Mouse (Mus musculus) heart, adult 8-10 months (tissue): ENCODE data around the gene Pla2g4a. TPM values are rescaled to one million over a fixed set of nuclear protein-coding genes. Genes with fewer than 3 reads are reported as not detected.
A peak's percentile ranks its signal among the peaks of the same experiment; 100 is the strongest.

Experiments
- DNase-seq: peaks from one replicate; pipeline ENCODE4 v3.0.0; 2022; ENCODE audit warnings: low spot score
- total RNA-seq, 4 experiments: library from RNA; stranded (reverse); gene quantifications; 2 replicates each; pipeline ENCODE4 v1.2.4; 2022

Gene Pla2g4a
- total RNA-seq, result 1 to 10 TPM; 2.5 to 4.5 (median 2.9) TPM

DNA sequence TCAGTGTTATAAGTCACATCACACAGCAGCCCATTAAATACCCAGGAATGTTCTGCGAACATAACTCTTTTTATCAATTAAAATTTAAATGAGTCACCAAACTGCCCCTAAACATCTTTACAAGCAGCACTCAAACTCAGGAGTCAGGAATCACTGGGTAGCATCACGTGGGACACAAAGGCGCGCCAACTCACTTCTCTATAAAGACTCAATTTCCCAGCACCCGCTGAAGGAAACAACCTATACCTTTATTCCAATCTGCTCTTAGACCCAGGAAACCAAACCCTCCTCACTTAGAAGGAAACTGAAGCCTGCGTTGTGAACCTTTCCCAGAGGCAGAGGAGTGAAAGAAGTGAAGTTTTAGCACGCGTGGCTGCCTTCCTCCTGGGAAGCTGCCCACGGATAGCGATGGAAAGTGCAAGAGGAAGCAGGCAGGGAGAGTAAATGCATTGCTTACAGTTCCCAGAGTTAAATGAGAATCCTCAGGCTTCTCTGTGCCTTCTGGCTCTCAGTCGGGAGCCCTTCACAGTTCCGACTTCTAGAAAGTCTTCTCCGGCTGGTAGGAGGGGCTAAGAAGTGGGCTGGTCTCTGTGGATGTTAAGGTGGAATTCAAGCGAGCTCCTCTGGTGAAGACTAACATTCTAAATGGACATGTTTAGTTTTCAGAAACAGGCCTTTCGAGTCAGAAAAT is at the start of gene Pla2g4a:
TSS of gene Pla2g4a (minus strand) at position 557 of the 691 bp plus-strand sequence.
- DNase-seq, result peak; percentile 45

DNA sequence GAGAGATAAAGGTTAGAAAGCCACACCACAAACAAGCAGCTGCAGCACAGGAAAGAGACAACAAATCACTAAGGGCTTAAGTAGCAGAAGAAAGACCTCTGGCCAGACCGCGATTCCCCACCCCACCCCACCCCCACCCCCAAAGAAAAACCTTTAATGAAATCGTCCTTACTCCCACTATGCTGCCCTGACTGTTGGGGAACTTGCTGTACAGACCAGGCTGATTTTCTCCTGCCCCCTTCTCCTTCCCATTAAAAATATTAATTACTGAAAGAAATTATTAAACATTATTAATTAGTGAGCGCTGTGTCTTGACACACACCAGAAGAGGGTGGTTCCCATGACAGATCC is 49.5 kb upstream of the Pla2g4a start:
- DNase-seq, result no peak

DNA sequence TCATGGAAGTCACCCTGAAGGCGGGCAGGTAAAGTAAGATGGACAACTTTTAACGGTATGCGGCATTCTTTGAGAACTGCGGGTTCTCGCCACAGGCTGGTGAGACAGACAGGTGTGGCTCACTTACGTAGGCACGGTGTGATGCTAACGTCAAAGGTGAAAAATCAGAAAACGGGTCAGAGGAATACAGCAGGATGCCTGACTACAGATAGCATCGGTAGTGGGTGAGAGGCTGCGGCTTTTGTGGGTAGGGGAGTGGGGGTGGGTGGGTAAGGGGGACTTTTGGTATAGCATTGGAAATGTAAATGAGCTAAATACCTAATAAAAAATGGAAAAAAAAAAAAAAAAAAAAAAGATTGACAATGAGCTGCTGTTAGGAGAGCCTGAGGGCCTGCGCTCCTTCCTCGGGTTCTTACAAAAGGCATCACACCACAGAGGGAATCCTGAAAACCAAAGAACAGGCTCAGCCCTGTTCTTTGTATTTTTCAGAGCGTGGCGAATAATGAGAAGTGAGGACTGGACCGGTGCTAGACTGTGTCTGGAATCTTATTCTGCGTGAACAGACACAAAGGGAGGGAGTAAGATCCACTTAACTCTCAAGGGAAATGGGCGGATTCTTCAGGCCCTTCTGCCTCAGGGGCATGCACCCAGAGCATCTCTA is 49.0 kb upstream of the Pla2g4a start:
- no peak for DNase-seq

DNA sequence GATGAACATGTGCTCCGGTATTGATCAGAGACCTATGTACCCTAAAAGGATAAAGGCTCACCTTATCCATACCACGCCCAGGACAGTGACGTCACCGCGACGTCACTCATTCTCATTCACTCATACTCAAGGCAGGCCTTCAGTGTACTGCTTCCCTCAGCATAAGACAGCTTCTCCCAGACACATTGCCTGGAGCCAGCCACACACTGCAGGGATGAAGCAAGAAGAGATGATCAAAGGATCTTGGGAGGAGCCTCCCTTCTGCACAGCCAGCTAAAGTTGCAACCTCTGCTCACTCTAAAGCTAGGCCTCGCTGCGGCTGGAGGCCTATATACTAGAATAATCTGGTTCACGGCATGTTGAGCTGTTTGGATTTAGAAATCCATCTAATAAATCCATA is 48.0 kb upstream of the Pla2g4a start:
- DNase-seq, result no peak

DNA sequence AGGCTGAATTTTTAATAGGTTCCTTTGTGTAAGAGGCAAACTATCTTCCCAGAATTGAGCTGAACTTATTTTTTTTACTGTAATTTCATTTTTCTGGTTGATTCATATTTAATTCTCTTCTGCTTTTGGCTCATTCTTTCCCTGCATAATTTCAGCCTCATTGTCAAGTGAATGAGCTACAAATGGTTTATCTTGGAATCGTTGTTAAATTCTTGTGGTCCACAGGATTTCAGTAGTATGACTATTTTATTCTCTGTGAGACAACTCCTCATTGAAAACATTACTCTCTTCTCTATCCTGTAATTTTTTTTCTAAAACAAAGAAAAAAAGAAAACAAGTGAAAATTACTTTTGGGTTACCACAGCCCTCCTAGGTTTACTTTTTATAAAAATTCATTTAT is 14.5 kb upstream of the Pla2g4a start:
- DNase-seq, result no peak

DNA sequence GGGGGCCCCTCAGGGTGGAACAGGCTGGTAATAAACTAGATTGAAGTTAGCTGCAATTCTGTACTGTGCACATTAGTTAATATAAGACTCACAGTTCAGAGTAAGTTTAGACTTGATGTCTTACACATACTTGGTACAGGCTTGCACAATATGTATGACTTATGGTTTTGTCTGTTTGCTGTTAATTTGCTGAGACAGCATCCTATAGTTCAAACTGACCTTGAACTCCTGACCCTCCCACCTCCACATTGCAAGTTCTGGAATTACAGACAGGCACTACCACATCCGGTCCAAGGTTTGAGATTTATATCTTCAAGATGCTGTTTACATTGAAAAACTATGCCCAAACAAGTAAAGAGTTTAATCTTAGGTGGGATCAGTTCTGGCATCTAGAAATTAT is 4.7 kb upstream of the Pla2g4a start:
- DNase-seq, result no peak

DNA sequence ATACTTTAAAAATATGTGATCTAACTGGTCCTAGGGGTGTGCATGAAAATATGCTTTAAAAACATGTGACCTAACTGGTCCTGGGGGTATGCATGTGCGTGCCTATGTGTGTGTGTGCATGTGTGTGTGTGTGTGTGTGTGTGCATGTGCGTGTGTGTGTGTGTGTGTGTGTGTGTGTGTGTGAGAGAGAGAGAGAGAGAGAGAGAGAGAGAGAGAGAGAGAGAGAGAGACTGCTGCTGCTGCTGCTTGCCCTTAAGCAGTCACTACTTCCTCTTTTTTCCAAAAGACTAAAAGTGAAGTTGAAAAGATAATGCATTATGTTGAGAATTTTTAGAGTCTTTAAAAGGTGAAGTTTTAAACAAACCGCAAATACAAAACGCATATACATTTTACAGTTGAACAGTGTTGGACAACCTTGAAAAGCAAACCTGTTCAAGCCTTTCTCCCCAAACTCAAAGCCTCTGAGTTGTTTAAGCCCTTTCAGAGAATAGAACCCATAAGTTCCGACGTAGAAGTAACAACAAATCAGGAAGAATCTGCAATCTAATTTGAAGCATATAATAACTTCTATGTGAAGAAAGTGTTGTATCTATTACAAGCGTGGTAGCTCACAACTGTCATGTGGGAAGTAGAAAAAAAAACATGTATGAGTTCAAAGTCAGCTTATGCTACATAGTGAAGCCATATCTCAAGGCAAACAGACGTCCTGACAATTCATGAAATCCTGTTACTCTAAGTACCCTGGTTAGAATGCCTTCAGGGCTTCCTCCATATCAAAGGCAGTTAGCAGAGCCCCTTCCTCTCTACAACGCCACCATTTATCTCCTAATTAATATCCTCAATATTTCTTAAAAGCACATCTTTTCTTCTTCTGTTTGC is 574 bp upstream of the Pla2g4a start:
- DNase-seq, result no peak

DNA sequence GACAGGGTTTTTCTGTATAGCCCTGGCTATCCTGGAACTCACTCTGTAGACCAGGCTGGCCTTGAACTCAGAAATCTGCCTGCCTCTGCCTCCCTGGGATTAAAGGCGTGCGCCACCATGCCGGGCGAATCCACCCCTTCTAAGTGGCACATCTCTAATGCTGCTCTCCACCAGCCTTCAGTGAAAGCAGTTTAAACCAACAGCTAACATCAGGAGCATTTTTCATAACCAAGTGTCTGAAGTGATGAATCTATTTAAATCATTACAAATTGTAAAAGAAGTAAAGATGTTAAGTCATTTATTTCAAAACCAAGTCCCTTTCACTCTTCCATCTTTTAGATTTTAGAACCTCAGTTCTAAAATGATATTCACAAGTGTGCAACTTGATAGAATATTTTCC is 839 bp downstream of the Pla2g4a start:
- no peak for DNase-seq

DNA sequence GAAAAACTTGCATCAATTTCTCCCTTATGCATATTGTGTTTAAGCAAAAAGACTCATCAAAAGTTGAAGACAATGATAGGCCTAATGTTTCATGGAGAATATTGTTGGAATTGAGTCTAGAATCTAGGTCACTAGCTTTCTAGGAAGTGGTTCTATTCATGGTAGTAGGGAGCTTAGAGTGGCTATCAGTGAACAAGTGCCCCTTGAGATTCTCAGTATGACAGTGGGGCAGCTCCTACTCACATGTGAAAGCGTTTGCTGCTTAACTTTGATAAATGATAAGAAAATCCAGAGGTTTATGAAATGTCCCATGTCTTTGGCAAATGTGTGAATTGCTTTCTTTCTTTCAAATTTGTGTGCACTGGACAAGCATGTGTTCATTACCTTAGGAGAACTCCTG is 2.0 kb downstream of the Pla2g4a start:
- DNase-seq, result no peak

DNA sequence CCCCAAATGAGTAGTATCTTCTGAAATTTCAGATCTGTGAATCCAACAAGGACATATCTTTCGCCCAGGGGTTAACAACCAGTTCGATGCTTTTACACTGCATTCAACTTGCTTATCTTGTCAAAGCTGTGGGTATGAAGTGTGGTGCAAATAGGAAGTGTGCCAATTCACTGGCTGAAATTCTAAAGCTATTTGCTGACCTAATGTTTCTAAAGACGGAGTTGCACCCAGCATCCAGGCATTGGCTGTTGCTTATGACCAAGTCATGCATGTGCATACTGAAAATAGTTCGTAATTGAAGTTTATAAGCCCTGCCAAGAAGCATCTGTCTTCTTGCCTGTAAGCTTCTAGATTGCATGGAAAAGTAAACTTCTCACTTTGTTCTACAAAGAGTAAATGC is 5.6 kb downstream of the Pla2g4a start:
- peak; percentile 42 for DNase-seq

DNA sequence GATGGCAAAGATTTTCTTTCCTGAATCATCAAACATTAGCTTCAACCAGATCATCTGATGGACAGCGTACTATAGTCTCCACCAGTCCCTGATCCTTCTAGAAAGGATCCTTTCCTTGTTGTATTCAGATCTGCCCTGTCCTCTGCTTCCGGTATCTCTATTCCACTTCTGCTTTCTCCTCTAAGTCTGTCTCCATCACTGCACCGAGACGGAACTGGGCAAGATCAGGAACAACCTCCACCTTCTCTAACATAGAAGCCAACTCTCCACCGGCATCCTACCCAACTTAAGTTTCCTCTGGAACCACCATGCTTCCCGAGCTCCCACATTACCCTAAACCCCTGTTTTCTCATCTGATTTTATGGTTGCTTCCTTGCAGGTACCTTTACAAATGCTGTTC is 7.1 kb downstream of the Pla2g4a start:
- no peak for DNase-seq

DNA sequence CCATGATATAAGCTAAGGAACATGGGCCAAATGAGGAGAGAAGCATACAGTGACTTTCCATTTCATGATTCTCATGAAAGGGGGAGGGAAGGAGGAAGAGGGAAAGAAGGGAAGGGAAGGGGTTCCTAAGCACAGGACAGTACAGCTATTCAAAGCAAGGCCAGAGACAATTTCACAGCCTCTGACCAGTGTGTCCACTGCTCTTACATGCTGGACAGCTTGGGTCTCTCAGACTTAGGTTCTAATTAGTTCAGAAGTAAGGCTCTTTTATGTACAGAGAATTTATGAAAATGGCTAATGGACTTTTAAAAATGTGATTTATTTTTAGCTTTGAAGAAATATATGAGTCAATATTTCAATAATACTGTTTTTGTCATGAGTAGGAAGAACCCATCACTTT is 9.0 kb downstream of the Pla2g4a start:
- DNase-seq, result no peak

DNA sequence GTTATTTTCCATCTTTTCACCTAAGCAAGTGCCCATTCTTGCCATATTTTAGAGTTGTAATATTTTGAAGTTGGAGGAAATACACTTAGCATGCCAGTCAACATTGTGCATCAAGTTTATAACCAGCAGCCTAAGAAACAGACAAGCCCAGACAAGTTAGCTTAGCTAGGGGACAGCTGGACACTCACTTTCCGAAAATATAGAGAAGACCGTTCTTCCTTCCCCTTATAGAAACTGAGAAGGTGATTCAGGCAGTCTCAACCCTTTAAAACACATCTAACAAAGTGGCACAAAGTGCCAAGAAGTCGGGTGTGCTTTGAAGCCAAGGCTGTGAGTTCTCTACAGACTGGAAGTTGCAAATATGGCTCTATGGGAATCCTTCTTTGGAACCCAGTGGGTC is 10.4 kb downstream of the Pla2g4a start:
- no peak for DNase-seq

DNA sequence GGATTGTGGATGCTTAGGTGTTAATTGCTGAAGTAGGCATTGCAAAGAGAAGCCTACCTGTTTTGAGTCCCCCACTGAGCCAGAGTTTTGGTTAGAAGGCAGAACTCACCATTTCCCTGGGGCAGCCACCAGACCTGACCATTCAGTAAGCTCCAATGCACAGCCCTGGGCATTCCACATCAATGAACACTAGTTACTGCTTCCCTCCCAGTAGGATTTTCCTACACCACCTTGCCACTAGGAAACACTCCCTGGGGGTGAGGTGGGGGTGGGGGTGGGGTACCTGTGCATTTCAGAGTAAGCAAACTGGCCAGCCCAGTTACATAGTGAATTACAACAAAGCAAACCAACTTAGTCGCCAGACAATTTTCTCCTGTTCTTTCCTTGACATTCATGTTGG is 10.8 kb downstream of the Pla2g4a start:
- no peak for DNase-seq

DNA sequence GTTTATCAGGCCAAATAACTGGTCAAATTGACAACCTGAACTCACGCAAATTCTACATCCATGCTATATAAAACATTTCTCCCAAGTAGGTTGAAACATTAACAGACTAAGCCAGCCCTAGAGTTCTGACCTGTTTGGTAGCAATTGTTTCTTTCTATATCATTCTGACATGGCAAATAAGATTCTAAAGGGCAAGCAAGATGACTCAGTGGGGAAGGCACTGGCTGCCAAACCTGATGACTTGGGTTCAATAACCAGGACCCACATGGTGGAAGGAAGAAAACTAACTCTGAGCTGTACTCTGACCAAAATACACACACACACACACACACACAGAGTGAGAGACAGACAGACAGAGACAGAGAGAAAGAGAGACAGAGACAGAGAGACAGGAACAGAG is 11.8 kb downstream of the Pla2g4a start:
- no peak for DNase-seq

DNA sequence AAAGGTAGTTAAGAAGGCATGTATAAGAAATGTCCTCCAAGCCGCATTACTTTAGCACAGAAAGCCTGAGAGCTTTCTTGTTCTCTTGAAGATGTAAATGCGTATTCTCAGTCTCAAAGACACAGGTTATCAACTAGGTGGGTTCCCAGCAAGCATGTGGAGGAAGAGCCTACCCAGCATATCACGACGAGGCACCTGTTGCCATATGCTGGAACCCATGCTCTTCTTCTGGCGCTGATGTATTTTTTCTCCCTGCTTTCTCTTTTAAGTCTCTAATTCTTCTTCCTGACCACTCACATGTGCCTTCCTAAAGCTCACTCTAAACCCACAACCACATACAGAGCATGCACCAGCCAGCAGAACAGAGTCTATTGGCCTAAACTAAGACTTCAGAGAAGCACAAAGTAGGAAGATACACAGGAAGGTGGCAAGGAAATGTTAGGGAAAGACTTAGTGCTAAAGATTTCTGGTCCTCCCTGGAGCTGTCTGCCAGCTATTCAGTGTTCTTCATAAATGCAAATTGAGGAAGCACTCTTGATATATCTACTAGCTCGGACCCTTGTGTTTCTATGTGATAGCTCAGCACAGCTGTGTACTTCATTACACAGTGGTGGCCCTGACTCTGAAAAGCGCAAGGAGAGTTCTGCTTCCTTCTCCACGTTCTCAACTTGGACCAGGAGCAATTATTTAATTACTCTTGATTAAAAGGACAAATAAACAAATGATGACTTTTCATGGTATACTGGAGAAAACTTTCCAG is 12.8 kb downstream of the Pla2g4a start:
- no peak for DNase-seq

DNA sequence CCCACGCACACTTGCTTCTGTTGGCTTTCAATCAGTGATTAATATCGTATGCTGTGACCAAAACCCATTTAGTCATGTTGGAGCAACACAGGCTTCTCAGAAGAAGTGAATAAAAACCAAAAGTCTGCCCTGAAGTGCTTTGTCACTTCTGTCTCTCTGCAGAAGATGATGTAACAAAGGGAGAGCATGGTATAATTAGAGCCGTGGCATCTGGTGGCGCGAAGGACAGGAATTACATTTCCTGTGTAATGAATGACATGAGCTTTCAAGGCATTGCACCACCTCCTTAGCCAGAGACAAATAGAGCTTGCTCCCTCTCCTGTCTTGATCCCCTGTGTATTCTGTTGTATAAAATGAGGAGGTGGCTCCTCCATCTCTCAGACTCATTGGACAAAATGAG is 14.1 kb downstream of the Pla2g4a start:
- DNase-seq, result no peak

DNA sequence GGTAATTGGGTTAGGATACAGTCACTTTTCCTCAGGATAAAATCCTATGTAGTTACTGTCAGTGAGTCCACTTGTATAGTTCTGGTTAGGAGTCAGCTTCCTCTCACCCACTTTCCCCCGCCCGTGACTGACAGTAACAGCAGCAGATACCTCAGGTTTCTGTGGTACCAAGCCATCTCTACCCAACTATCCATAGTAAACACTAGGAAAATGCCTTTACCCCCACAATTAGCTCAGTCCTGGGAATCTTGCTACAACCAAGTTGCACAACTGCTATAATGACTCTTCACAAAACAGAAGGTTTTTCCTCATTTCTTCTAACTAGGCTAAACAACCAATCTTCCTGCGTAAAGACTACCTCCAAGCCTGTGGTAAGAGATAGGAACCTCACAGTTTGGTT is 14.7 kb downstream of the Pla2g4a start:
- DNase-seq, result no peak

DNA sequence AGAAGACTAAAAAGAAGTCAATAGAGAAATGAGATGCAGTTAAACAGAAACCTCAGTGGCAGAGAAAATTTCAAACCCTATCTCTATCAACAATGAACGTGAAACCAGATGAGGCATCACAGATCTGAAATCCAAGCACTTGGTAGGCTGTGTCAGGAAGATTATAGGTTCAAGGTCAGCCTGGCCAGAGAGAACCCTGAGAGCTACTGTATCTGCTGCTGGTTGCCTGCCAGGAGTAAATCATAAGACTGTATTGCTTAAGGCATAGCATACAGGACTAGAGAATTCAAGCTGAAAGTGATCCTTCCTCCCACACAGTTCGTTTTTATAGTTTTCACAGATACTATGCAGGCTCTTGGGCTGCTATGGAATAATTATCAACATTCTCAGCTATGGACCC is 17.5 kb downstream of the Pla2g4a start:
- no peak for DNase-seq

DNA sequence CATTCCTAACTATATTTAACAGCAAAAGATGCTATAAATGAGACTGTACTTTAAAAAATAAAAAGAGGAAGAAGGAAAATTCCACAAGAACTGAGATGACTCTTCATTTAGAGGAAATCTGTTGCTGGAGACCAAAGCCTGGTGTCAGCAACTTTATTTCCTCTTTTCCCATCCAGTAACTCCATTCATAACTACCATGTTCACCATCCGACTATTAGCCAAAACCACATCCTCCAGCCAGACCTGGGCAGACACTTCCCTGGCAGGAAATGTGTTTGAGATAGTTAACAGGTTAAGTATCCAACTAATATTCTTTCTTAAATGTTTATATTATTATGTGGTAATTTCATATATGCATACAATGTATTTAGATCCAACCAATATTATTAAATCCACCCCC is 20.8 kb downstream of the Pla2g4a start:
- DNase-seq, result peak; percentile 20

DNA sequence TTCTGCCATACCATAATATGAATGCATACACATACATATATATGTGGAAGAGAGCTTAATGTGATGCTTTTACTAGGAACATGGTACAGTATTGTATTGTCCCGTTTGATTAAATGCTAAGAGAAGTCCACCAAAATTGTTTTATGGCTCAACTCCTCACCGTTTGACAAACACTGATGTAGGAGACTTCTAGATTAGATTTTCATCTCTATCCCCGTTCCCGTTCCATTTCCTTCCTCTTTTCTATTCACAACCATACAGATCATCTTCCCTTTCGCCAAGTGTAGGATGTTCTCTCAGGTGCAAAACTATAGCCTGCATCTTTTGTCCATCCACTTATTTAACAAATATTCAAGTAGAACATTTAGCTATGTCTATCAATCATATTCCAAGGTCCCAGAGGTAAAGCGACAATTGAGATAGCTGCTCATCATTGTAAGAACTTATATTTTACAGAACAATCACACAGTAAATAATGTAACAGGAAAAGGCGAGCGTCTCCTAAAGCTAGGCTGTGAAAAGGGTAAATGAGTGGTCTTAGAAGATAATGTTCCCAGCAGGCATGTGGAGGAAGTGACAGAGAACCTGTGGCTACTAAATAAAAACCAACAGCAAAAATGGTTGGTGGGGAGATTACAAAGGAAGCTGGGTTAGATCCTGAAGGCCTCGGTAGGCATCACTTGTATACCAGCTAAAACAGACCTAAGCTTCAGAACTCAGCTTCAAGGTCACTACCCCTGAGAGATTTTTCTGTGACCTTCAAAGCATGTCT is 21.6 kb downstream of the Pla2g4a start:
- no peak for DNase-seq
